Mouse (Mus musculus) stomach, embryonic 15.5 days (tissue): ENCODE results near the gene Aatf. TPM values are rescaled to one million over a fixed set of nuclear protein-coding genes. Genes with fewer than 3 reads are reported as not detected.

Experiments
- ATAC-seq: fragments of 200-750 bp; cut with Nextera tagmentation; 2 replicates; pipeline ENCODE4 v1.8.0; 2017; ENCODE audit warnings: low read depth, moderate number of reproducible peaks, moderate TSS enrichment; ENCODE audit not compliant: insufficient read depth, low FRiP score
- H3K27ac ChIP-seq: fragments of 300-500 bp; sonication (generic); 2 replicates; pipeline ENCODE4 v1.5.1; 2015; ENCODE audit warnings: mild to moderate bottlenecking, inconsistent platforms
- H3K27me3 ChIP-seq: fragments of 300-500 bp; sonication (generic); replicated peaks from 2 replicates; pipeline ENCODE4 v1.6.1; 2015; ENCODE audit warnings: inconsistent platforms
- H3K36me3 ChIP-seq: fragments of 300-500 bp; sonication (generic); 2 replicates; pipeline ENCODE4 v1.6.1; 2015; ENCODE audit warnings: inconsistent platforms
- H3K4me1 ChIP-seq: fragments of 300-500 bp; sonication (generic); 2 replicates; pipeline ENCODE4 v1.6.1; 2015; ENCODE audit warnings: inconsistent platforms
- H3K4me2 ChIP-seq: fragments of 300-500 bp; sonication (generic); 2 replicates; pipeline ENCODE4 v1.6.1; 2015; ENCODE audit warnings: mild to moderate bottlenecking, inconsistent platforms
- H3K4me3 ChIP-seq: fragments of 300-500 bp; sonication (generic); replicated peaks from 2 replicates; pipeline ENCODE4 v1.5.1; 2015; ENCODE audit warnings: inconsistent platforms
- H3K9ac ChIP-seq: fragments of 300-500 bp; sonication (generic); 2 replicates; pipeline ENCODE4 v1.6.1; 2015; ENCODE audit warnings: inconsistent platforms
- H3K9me3 ChIP-seq: fragments of 300-500 bp; sonication (generic); 2 replicates; pipeline ENCODE4 v1.6.1; 2016; ENCODE audit warnings: inconsistent platforms
- WGBS: fragments of 180-500 bp; shearing (Covaris S2); methylation state at CpG from one replicate; pipeline ENCODE4 v1.1.7; 2015; 5-methylcytosine and 5-hydroxymethylcytosine counted together
- polyA plus RNA-seq: library from polyadenylated mRNA; unstranded; fragments of >200 nt; fragmentation: Nextera tagmentation; extraction: Ambion mirVana; gene quantifications from 2 replicates; pipeline ENCODE4 v1.2.1, GENCODE M21; 2015

Aatf gene
- polyA plus RNA-seq, 1 experiment from 2014 or later = 50.4 TPM

- no peak overlapping the region for H3K4me2 ChIP-seq
- 0 out of 2 replicates have a peak, but pooled peaks cover 4% of the 10 kb centered on the region for H3K4me1 ChIP-seq
- no peaks in the 10 kb centered on the region for H3K9me3 ChIP-seq
- no peak overlapping the region for H3K9ac ChIP-seq
- H3K27ac ChIP-seq = no peak overlapping the region
- no peak overlapping the region for H3K4me3 ChIP-seq
- no peak for ATAC-seq
- H3K27me3 ChIP-seq = no peaks in the 10 kb centered on the region
- 84% methylated on average over 2 of the region's 2 CpGs for WGBS
- H3K36me3 ChIP-seq = no peaks in the 10 kb centered on the region
Observed at GRCm38 (mm10) chr11:84476641-84477040, 36.7 kb downstream of the Aatf start.

GRCm38 (mm10) chr11:84475991-84476390 lies 37.3 kb downstream of the Aatf start:
- Histone ChIP-seq H3K4me2 (no peak overlapping the region), H3K27ac (no peak overlapping the region), H3K4me1 (no peaks in the 10 kb centered on the region), H3K36me3 (no peaks in the 10 kb centered on the region), H3K27me3 (no peaks in the 10 kb centered on the region), H3K4me3 (no peak overlapping the region), H3K9me3 (no peaks in the 10 kb centered on the region), H3K9ac (no peak overlapping the region)
- 93% methylated on average over 4 of the region's 4 CpGs for WGBS
- ATAC-seq = no peak

GRCm38 (mm10) chr11:84473093-84473667 lies 40.1 kb downstream of the Aatf start:
- Histone ChIP-seq H3K9ac (no peak overlapping the region), H3K9me3 (no peaks in the 10 kb centered on the region), H3K27me3 (no peaks in the 10 kb centered on the region), H3K4me3 (no peak overlapping the region), H3K27ac (no peak overlapping the region), H3K36me3 (0 out of 2 replicates have a peak, but pooled peaks cover 6% of the 10 kb centered on the region), H3K4me1 (no peaks in the 10 kb centered on the region), H3K4me2 (no peak overlapping the region)
- 73% methylated on average over 4 of the region's 4 CpGs for WGBS
- no peak for ATAC-seq

- Histone ChIP-seq H3K4me1 (no peaks in the 10 kb centered on the region), H3K9ac (no peak overlapping the region), H3K4me2 (no peak overlapping the region), H3K36me3 (no peaks in the 10 kb centered on the region), H3K27ac (no peak overlapping the region), H3K4me3 (no peak overlapping the region), H3K9me3 (no peaks in the 10 kb centered on the region), H3K27me3 (no peaks in the 10 kb centered on the region)
- WGBS = 50% methylated on average over 5 of the region's 5 CpGs
- no peak for ATAC-seq
Observed at GRCm38 (mm10) chr11:84464571-84464970, 48.8 kb downstream of the Aatf start.

GRCm38 (mm10) chr11:84453901-84454300 lies 59.4 kb downstream of the Aatf start:
- Histone ChIP-seq H3K9me3 (no peaks in the 10 kb centered on the region), H3K4me2 (no peak overlapping the region), H3K4me3 (no peak overlapping the region), H3K4me1 (no peaks in the 10 kb centered on the region), H3K27ac (no peak overlapping the region), H3K27me3 (no peaks in the 10 kb centered on the region), H3K9ac (no peak overlapping the region), H3K36me3 (no peaks in the 10 kb centered on the region)
- WGBS = 89% methylated on average over 7 of the region's 7 CpGs
- ATAC-seq = no peak

- Histone ChIP-seq H3K27ac (no peak overlapping the region), H3K9me3 (no peaks in the 10 kb centered on the region), H3K4me3 (no peak overlapping the region), H3K4me1 (0 out of 2 replicates have a peak, but pooled peaks cover 5% of the 10 kb centered on the region), H3K27me3 (no peaks in the 10 kb centered on the region), H3K4me2 (no peak overlapping the region), H3K36me3 (0 out of 2 replicates have a peak, but pooled peaks cover 2% of the 10 kb centered on the region), H3K9ac (no peak overlapping the region)
- WGBS = 80% methylated on average over 4 of the region's 4 CpGs
- peak; percentile 71; the same call in 1 of the 2 replicates for ATAC-seq
Observed at GRCm38 (mm10) chr11:84442554-84443331, 70.6 kb downstream of the Aatf start.

GRCm38 (mm10) chr11:84440402-84440801 lies 72.9 kb downstream of the Aatf start:
- WGBS = 84% methylated on average over 3 of the region's 3 CpGs
- no peaks in the 10 kb centered on the region for H3K27me3 ChIP-seq
- H3K4me2 ChIP-seq = no peak overlapping the region
- no peaks in the 10 kb centered on the region for H3K9me3 ChIP-seq
- H3K4me1 ChIP-seq = 0 out of 2 replicates have a peak, but pooled peaks cover 5% of the 10 kb centered on the region
- H3K4me3 ChIP-seq = no peak overlapping the region
- ATAC-seq = no peak
- H3K27ac ChIP-seq = no peak overlapping the region
- 0 out of 2 replicates have a peak, but pooled peaks cover 2% of the 10 kb centered on the region for H3K36me3 ChIP-seq
- no peak overlapping the region for H3K9ac ChIP-seq

GRCm38 (mm10) chr11:84434879-84435278 lies 78.4 kb downstream of the Aatf start:
- Histone ChIP-seq H3K4me2 (no peak overlapping the region), H3K27ac (no peak overlapping the region), H3K4me3 (no peak overlapping the region), H3K4me1 (no peaks in the 10 kb centered on the region), H3K36me3 (no peaks in the 10 kb centered on the region), H3K9me3 (no peaks in the 10 kb centered on the region), H3K27me3 (no peaks in the 10 kb centered on the region), H3K9ac (no peak overlapping the region)
- no peak for ATAC-seq
- WGBS = 73% methylated on average over 6 of the region's 6 CpGs

GRCm38 (mm10) chr11:84430336-84430735 lies 83.0 kb downstream of the Aatf start:
- Histone ChIP-seq H3K4me1 (0 out of 2 replicates have a peak, but pooled peaks cover 2% of the 10 kb centered on the region), H3K36me3 (no peaks in the 10 kb centered on the region; the same call in 1 of the 2 replicates), H3K4me2 (no peak overlapping the region), H3K27me3 (no peaks in the 10 kb centered on the region), H3K9ac (no peak overlapping the region), H3K27ac (no peak overlapping the region), H3K4me3 (no peak overlapping the region), H3K9me3 (no peaks in the 10 kb centered on the region)
- ATAC-seq = no peak
- WGBS = 54% methylated on average over 4 of the region's 4 CpGs

- Histone ChIP-seq H3K27ac (no peak overlapping the region), H3K4me1 (0 out of 2 replicates have a peak, but pooled peaks cover 2% of the 10 kb centered on the region), H3K4me2 (no peak overlapping the region), H3K4me3 (no peak overlapping the region), H3K9ac (no peak overlapping the region), H3K36me3 (no peaks in the 10 kb centered on the region; the same call in 1 of the 2 replicates), H3K27me3 (no peaks in the 10 kb centered on the region), H3K9me3 (no peaks in the 10 kb centered on the region)
- WGBS = 61% methylated on average over 1 of the region's 1 CpGs
- no peak for ATAC-seq
Observed at GRCm38 (mm10) chr11:84429581-84429980, 83.7 kb downstream of the Aatf start.

GRCm38 (mm10) chr11:84426633-84426998 lies 86.7 kb downstream of the Aatf start:
- no peak for ATAC-seq
- Histone ChIP-seq H3K9me3 (no peaks in the 10 kb centered on the region), H3K9ac (no peak overlapping the region), H3K4me1 (0 out of 2 replicates have a peak, but pooled peaks cover 2% of the 10 kb centered on the region), H3K27me3 (no peaks in the 10 kb centered on the region), H3K27ac (no peak overlapping the region), H3K36me3 (peaks cover 2% of the 10 kb centered on the region; the same call in 1 of the 2 replicates), H3K4me2 (no peak overlapping the region), H3K4me3 (no peak overlapping the region)
- WGBS = 90% methylated on average over 5 of the region's 5 CpGs
